Mouse (Mus musculus): ENCODE measurements at regions not wholly inside any gene's neighbourhood (a gene's known extent, or its start where the extent isn't known, plus 50 kb on each side); places are given as distances from the start of the nearest gene placed in this dataset.
"Not testable (repeated sequence)": the region's sequence is repeated elsewhere in the genome, so short reads cannot be mapped to it uniquely, and the experiment has no call there.

DNA sequence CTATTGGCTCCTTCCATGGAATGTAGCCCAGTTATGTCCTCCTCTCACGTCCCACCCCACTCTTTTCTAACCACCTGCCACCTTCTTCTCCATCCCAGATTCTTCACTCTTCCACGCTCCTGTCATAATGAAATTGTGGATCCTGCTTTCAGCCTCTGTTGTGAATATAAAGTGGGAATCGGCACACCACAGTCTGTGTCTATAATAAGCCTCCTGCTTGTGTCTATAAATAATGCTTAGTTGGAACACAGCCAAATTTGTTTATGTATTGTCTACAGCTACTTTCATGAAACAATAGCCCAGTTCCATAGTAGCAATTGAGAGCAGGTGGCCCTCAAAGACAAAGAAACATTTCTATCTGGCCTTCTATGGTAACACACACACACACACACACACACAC is 137.5 kb upstream of the Rps6ka3 start:
- ChIA-PET POLR2A (interaction anchor here (0.6 kb wide), 1 partner anchor 300 kb away, joined by 3 read pairs; no protein-coding TSS in a partner anchor), CTCF (interaction anchor here (0.6 kb wide), 1 partner anchor 34 kb away, joined by 3 read pairs; no protein-coding TSS in a partner anchor)
- in situ Hi-C loops (cut with MboI; ENCODE audit: low pct_unique_long_range_greater_than_20kb): no loop called here
- no peak for DNase-seq (ENCODE audit: low read depth, low spot score)
- no peaks in the 10 kb centered on the region for H3K27me3 ChIP-seq
- ATAC-seq: no peak
- no peak for TF ChIP-seq CTCF (IDR thresholded peaks at IDR 0.05)

DNA sequence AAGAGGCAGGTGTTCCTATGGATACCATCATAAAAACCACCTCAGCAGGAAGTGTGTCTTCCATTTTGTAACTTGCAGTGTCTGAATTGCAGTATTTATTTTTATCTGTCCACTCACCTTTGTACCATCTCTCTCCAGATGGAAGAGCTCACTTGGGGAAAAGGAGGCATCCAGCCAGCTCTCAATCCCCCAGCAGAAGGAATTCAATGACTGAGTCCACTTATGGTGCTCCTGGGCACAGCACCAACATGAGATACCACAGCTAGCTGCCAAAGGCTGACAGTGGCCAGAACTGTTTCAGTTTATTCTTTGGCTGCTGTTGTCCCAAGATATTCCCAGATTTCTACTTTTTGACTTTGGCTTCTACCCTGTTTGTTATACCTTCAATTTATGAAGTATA is 136.6 kb upstream of the Rps6ka3 start:
- in situ Hi-C loops (cut with MboI; ENCODE audit: low pct_unique_long_range_greater_than_20kb): no loop called here
- ATAC-seq (no peak), DNase-seq (ENCODE audit: low read depth, low spot score) (no peak)
- ChIA-PET CTCF (no interaction called here), POLR2A (no interaction called here)
- H3K27me3 ChIP-seq: no peaks in the 10 kb centered on the region
- TF ChIP-seq CTCF (IDR thresholded peaks at IDR 0.05): no peak

DNA sequence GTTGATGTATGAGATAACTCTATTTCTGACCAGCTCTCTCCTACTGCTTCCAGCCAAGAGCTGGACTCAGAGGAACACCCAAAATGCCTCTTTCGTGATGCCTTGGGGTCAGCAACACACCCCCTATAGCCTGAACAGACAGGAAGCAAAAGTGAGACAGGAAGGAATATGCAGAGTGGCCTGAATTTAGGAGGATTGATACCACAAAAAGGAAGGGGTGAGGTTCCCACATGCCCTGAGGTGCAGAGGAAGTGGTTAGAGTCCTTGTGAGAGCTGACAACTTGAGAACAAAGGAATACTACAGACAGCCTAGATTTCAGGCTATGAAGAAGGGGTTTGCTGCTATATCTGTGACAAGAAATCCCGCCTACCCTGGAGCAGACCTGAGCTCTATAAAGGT is 129.6 kb upstream of the Rps6ka3 start:
- POLR2A ChIA-PET: no interaction called here
- ATAC-seq (no peak), DNase-seq (ENCODE audit: low read depth, low spot score) (no peak)
- in situ Hi-C loops (cut with MboI; ENCODE audit: low pct_unique_long_range_greater_than_20kb): no loop called here
- no peak for TF ChIP-seq CTCF (IDR thresholded peaks at IDR 0.05)
- CTCF ChIA-PET: no interaction called here
- H3K27me3 ChIP-seq: peaks cover 5% of the 10 kb centered on the region

DNA sequence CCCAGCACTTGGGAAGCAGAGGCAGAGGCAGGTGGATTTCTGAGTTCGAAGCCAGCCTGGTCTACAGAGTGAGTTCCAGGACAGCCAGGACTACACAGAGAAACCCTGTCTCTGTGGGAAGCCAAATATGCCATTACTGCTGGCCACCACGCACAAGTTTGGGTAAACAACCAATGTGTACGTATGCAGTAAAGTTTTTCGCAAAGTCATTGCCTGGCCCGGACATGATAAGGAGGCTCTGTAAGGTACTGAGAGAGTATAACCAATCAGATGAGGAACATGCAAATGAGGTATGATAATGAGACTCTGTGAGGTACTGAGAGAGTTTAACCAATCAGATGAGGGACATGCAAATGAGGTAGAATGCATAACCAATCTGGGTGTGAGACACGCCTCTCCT is 99.5 kb upstream of the Rps6ka3 start:
- POLR2A ChIA-PET; in situ Hi-C loops (cut with MboI; ENCODE audit: low pct_unique_long_range_greater_than_20kb); CTCF ChIA-PET; DNase-seq (ENCODE audit: low read depth, low spot score); H3K27me3 ChIP-seq; ATAC-seq: not testable (repeated sequence)

DNA sequence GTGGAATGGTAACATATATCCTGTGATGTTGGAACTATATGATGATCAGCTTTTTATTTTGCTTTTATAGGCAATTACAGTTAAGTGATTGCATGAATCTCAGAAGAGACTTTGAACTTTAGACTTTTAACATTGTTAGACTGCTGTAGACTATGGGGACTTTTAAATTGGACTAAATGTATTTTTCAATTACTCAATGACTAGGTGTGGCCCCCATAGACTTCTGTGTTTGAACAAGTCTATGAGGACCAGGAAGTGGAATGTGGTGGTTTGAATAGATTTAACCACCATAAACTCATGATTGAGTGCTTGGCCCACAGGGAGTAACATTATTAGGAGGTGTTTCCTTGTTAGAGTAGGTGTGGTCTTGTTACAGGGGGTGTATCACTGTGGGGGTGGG is 93.9 kb upstream of the Rps6ka3 start:
- CTCF ChIA-PET: interaction anchor here (1.3 kb wide), 1 partner anchor 29 kb away, joined by 3 read pairs; no protein-coding TSS in a partner anchor
- in situ Hi-C loops (cut with MboI; ENCODE audit: low pct_unique_long_range_greater_than_20kb): no loop called here
- POLR2A ChIA-PET: no interaction called here

DNA sequence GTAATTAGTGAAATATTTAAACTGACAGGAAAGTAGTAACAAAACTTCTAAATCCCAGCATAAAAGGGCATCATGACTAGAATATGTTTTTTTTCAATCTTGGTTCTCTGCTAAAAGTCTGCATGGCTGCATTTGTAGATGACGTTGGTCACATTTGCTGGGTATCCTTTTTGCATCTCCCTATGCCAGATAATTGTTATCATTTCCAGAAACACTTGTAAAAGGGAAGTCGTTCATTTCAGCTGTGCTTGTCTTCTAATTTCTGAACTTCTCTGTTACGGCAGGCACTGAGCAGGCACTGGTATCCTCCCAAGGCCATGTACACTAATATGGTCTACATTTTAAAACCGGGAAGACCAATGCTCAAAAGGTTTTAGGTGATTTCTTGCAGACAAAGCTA is 69.6 kb upstream of the Rps6ka3 start:
- POLR2A ChIA-PET: no interaction called here
- in situ Hi-C loops (cut with MboI; ENCODE audit: low pct_unique_long_range_greater_than_20kb): no loop called here
- DNase-seq (ENCODE audit: low read depth, low spot score) (no peak), ATAC-seq (no peak)
- CTCF ChIA-PET: interaction anchor here (1.0 kb wide), 1 partner anchor 92 kb away, joined by 4 read pairs; no protein-coding TSS in a partner anchor
- H3K27me3 ChIP-seq: peaks cover 6% of the 10 kb centered on the region
- TF ChIP-seq CTCF (IDR thresholded peaks at IDR 0.05): no peak

More for the DNA sequence above, 93.9 kb upstream of the Rps6ka3 start:
- no peak for DNase-seq (ENCODE audit: low read depth, low spot score)
- no peaks in the 10 kb centered on the region for H3K27me3 ChIP-seq
- no peak for TF ChIP-seq CTCF (IDR thresholded peaks at IDR 0.05)
- ATAC-seq: no peak

DNA sequence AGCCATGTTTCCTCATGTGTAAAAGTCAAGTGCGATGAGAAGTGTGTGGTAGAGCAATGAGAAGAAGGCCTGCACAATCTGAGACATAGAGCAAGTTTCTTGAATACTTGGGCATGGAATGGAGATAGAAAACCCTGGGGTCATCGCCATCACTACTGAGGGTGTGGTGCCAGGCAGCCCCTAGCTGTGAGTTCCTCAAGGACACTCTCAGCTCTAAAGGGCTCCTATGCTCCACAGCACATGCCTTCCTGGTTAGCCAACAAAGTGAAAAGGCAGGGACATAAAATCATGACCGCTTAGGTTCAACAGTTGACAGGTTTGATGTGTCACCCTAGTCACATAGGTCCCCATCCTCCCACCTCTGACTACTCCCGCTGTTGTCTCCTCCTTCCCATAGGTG is 66.8 kb upstream of the Rps6ka3 start:
- ChIA-PET POLR2A (no interaction called here), CTCF (no interaction called here)
- peaks cover 6% of the 10 kb centered on the region for H3K27me3 ChIP-seq
- in situ Hi-C loops (cut with MboI; ENCODE audit: low pct_unique_long_range_greater_than_20kb): no loop called here
- DNase-seq (ENCODE audit: low read depth, low spot score): no peak
- ATAC-seq: no peak
- TF ChIP-seq CTCF (IDR thresholded peaks at IDR 0.05): no peak

DNA sequence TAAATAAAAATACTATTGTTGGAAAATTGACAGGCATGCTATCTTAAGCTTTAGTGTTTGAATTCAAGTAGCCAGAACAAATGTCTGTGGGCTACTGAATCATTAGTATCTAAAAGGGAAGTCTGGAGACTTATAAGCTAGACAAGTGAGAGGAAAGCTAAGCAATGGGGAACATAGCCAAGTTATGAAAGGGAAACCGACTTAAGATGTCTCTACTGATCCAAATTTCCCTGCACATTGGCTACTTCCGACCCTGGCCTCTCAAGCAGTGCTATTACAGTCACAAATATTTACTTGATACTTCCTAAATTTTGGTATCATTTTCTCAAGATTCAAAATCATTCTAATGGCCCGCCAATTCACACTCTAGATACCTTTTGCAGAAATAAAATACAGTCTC is 65.4 kb upstream of the Rps6ka3 start:
- CTCF ChIA-PET: interaction anchor here (1.3 to 1.5 kb wide), 2 partner anchors 11 to 29 kb away, joined by 3 read pairs; no protein-coding TSS in a partner anchor
- ATAC-seq (no peak), DNase-seq (ENCODE audit: low read depth, low spot score) (no peak)
- in situ Hi-C loops (cut with MboI; ENCODE audit: low pct_unique_long_range_greater_than_20kb): no loop called here
- no peak for TF ChIP-seq CTCF (IDR thresholded peaks at IDR 0.05)
- H3K27me3 ChIP-seq: peaks cover 6% of the 10 kb centered on the region
- POLR2A ChIA-PET: no interaction called here

DNA sequence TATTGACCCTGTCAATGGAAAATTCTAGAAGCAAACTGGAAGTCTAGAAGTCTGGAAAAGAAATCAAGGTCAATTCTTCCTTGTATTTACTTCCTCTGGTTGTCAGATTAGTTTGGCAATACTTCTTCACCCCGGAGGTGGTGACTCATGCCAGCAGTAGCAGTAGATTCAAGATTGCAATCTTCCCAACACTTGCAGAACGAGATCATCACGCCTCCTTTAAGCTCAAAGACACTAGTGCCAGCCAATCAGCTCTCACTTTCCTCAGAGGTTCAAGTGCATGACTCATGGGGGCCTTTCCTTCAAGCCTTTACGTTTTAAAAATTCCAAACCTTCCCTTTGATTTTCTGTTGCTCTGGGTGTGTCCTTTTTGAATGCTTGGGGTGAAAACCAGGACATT is 64.9 kb upstream of the Rps6ka3 start:
- ChIA-PET POLR2A (no interaction called here), CTCF (interaction anchor here (1.3 to 1.5 kb wide), 2 partner anchors 11 to 29 kb away, joined by 3 read pairs; no protein-coding TSS in a partner anchor)
- in situ Hi-C loops (cut with MboI; ENCODE audit: low pct_unique_long_range_greater_than_20kb): no loop called here
- DNase-seq (ENCODE audit: low read depth, low spot score): no peak
- no peak for ATAC-seq
- no peak for TF ChIP-seq CTCF (IDR thresholded peaks at IDR 0.05)
- H3K27me3 ChIP-seq: peaks cover 6% of the 10 kb centered on the region

DNA sequence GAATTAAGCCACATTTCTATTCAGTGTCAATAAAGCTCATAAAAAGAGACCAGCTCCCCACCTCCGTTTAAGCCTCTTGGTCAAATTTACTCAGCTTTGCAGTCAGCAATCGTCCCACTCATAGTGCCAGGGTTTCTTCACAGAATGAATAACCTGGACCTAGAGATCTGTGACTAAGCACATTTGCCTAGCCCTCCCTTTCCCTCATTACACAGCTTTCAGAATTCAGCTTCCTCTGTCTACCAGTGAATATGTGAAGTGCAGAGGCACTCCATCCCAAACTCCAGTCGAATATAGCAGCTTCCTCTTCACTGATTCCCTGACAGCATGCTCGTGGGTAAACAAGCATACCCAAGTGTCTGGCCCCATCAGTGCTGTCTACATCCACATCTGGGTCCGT is 54.3 kb upstream of the Rps6ka3 start:
- CTCF ChIA-PET: interaction anchor here (1.2 kb wide), 1 partner anchor 11 kb away, joined by 3 read pairs; no protein-coding TSS in a partner anchor
- H3K27me3 ChIP-seq: no peaks in the 10 kb centered on the region
- ATAC-seq (no peak), DNase-seq (ENCODE audit: low read depth, low spot score) (no peak)
- POLR2A ChIA-PET: no interaction called here
- in situ Hi-C loops (cut with MboI; ENCODE audit: low pct_unique_long_range_greater_than_20kb): no loop called here
- TF ChIP-seq CTCF (IDR thresholded peaks at IDR 0.05): no peak

DNA sequence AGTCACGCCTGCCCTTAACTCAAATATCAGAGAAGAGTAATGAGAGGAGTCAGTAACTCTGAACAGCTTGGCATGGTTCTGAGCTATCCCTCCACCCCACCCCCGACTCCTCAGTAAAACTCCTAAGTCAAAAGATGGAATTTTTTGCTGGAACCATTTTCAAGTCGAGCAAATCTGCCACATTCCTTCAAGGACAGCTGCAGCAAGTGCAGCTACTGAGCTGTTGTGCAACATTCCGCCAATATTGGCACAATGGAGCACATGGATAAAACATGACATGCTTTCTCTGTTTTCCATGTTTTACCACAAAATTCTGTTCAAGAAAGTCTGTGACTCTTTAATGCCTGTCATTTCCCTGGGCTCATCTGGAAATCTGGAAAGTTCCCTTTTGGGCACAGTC is 53.1 kb upstream of the Rps6ka3 start:
- in situ Hi-C loops (cut with MboI; ENCODE audit: low pct_unique_long_range_greater_than_20kb): no loop called here
- ChIA-PET CTCF (no interaction called here), POLR2A (no interaction called here)
- no peak for ATAC-seq
- H3K27me3 ChIP-seq: no peaks in the 10 kb centered on the region
- TF ChIP-seq CTCF (IDR thresholded peaks at IDR 0.05): no peak
- DNase-seq (ENCODE audit: low read depth, low spot score): no peak

DNA sequence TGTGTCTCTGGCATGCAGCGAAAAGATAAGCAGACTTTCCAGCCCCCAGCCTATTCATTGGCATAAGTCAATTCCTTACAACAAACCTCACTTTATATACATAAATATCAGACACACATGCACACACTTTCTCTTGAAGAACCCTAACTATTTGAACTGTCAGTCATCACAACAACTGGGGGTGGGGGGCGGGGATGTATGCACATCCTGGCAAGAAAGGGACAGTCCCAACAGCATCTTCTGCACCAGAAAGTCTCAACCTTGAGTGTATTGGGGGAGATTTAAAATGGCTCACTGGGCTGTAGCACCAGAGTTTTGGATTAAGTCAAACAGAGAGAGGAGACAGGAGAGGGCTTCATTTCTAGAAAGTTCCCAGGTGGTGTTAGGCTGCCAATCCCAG is 50.4 kb upstream of the Rps6ka3 start:
- POLR2A ChIA-PET: no interaction called here
- CTCF ChIA-PET: no interaction called here
- no peaks in the 10 kb centered on the region for H3K27me3 ChIP-seq
- in situ Hi-C loops (cut with MboI; ENCODE audit: low pct_unique_long_range_greater_than_20kb): no loop called here
- ATAC-seq: no peak
- no peak for TF ChIP-seq CTCF (IDR thresholded peaks at IDR 0.05)
- DNase-seq (ENCODE audit: low read depth, low spot score): no peak
